Mouse (Mus musculus): Measurements from ENCODE around the gene Samd13.
A peak's percentile ranks its signal among the peaks of the same experiment; 100 is the strongest.

The Samd13 gene

DNA sequence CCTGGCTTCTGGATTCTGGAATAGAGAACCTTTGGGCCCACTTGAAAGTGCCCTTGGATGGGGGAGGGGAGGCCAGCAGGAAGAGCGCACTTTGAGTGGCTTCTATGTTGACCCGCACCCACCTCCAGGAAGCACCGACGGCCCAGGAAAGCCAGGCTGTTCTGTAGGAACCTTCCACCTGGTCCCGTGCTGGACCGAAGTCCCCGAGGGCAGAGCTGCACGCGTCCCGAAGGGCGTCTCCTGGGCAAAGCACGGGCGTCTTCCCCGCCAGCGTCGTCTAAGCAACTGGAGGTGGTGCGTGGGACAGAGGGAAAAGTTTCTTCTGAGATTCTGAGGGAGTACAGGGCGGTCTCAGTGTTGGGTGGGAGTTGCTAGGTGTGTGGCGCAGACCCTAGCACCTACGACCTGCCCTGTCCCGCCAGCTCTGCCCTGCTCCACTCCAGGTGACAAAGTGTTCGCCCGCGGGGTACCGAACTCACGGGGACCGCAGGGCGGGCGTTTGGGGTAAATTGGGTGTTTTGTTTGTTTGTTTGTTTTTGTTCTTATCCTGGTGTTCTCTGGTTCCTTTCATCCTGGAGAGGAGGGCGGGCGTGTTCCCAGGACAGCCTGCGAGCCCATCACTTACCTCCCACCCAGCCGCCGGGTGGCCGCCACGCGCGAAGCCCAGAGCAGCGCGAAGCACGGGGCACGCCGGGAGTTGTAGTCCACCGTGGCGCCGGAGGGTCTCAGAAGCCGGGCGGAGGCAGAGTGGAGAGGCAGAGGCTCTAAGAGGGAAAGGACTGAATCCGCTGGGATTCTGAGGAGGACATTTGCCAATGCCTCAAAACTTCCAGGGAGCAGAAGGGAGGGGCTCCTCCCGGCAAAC lies at the start of gene Samd13:
Gene Samd13, minus strand, starts transcription at position 782 of the 865 bp plus-strand sequence.
- peak; percentile 71 for DNase-seq (ENCODE audit: low read depth, low spot score)

DNA sequence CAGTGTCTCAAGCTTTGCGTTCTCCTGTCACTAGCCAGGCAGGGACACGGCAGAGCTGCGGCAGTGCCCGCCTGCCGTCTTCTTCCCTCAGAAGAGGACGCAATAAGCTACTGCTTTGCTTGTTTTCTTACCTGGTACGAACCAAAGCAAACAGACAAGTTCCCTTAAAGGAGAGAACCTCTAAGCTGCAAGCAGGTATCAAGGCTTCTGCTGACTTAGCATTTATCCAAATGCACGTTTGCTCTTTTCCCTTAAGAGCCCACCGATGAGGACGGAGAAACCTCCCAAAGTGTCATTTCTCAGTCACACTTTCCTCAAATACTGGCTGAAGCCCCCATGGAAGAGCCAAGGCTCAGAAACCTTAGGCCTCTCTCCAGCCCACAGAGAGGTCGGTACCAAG lies 46.1 kb upstream of the Samd13 start:
- no peak for DNase-seq (ENCODE audit: low read depth, low spot score)

DNA sequence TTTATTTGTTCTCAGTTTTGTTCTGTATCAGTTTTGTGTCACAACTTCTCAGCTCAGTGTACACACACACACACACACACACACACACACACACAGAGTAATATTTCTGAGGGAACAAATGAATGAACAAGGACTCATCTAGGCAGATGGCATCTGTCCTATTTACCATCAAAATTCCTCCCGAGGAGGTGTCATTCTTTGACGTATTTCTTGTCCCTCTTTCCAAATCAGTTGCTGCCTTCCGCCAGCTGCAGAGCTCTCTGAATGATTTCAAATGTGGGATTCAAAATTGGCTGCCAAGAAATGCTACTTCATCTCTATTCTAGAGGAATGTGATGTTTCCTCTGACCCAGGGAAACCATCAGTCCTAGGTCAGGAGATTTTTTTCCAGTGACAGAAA lies 37.6 kb upstream of the Samd13 start:
- no peak for DNase-seq (ENCODE audit: low read depth, low spot score)

DNA sequence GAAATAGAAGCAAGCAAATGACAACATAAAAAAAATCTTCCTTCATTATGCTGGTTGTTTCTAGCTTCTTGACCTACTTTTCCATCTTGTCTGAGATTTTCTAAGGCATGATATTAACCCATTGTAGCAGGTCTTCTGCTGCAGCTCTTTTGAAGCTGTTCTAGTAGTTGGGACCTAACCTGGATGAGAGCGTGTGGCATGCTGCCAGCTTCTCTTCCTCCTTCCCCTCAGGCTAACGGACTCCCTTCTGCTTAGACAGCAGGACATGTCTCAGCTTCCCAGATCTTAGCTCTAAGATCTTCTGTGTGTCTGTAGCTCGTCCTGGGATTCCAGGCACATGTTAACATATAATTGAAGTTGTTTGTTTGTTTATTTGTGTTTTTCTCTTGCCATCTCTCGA lies 34.3 kb upstream of the Samd13 start:
- no peak for DNase-seq (ENCODE audit: low read depth, low spot score)

DNA sequence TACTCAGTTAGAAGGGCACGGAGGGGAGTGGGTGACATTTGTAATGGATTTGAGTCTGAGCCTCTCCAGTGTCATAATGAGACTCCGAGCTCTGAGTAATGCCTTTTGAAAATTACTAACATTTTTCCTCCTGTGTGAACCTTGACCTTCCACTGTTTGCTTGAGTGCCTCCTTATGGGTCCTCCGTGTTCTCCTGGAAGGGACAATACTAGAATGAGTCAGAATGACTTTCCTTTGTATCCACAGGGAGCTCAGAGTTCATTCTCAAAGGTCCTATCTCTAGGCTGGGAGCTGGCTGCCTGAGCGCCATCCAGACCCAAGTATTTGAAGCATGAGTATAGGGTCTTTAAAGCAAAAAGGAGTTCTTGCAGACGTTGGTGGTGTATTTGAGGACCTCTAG lies 32.9 kb upstream of the Samd13 start:
- DNase-seq (ENCODE audit: low read depth, low spot score): no peak

DNA sequence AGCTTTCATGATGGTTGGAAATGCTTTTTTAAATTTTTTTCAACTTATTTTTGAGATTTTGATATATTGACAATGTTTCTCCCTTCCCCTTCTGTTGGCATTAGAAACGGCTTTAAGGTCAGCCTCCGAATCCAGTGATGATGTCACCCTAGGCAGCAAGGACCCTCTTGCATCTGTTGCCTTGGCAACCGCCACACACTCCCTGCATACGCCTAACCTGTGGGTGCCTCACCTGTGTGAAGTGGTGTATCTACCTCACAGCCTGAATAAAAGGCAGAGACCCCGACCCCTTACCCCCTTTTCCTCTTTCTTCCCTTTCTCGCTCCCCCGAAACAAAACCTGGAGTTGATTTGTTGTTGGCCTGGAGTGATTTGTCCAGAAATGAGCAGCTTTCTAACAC lies 26.9 kb upstream of the Samd13 start:
- no peak for DNase-seq (ENCODE audit: low read depth, low spot score)

DNA sequence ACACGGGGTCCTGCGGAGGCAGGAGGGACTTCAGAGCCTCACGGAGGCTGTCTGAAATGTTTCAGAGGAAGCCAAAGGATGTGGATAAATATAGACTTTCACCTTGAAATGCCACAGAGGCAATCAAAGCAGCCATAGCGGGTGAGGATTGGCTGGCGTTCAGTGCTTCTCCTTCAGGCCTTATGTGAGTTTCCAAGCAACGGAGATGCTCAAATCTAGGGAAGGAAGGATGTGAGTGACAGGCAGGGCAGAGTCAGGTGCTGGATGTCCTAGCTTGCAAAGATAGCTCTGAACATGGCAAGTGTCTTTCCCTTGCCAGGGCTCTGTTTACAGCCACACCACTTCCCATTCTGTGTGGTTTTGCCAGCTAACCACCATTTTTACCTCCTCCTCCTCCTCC lies 26.2 kb upstream of the Samd13 start:
- no peak for DNase-seq (ENCODE audit: low read depth, low spot score)

DNA sequence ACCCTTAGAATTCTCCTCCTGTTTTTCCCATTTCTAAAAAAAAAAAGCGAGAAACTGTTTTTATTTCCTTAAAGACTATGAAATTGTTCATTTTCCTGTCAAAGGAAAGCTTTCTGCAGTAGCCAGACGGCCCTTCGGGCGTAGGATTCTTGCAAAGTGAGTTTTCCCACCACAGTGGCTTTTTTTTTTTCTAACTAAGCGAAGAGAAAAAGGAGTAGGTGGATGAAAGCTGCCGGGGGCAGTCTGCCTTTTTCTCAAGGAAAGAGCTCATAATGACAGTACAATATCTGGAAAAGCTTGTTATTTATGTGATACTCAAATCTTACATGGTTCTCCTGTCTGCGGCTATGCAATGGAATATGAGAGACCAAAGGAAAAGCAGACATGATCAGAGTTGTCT lies 25.7 kb upstream of the Samd13 start:
- no peak for DNase-seq (ENCODE audit: low read depth, low spot score)

DNA sequence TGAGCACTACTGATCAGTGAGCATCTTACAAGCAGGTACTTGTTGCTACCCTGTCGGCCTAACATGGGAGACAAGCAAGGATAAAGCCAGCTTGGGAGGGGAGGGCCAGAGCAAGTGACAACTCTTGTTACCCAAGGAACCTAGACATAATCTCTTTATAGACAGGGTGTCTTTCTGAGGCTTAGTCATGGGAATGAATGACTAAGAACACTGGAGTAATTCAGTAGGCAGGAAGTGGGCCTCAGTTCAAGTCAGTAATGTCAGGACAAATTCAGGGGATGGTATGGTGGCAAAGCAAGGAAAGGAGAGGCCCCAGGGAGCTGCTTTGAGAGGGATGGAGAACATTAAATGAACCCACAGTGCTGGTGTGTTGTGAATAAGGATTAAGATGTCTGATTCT lies 23.7 kb upstream of the Samd13 start:
- DNase-seq (ENCODE audit: low read depth, low spot score): no peak

DNA sequence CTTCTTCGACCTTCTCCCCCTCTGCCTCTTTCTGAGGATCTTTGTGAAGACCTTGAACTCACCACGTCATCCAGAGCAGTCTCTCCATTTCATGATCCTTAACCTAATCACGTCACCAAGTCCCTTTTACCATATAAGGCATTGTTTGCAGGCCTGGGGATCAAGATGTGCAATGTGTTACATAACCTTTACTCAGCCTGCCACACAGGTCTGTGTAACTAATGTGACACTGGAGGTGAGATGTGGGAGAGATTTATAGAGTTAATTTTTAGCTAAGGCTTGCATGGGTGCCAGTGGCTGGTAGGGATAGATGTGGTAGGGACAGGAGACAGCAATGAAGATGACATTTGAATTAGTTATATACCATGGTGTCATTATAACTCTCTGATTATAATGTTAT lies 23.0 kb upstream of the Samd13 start:
- DNase-seq (ENCODE audit: low read depth, low spot score): no peak

DNA sequence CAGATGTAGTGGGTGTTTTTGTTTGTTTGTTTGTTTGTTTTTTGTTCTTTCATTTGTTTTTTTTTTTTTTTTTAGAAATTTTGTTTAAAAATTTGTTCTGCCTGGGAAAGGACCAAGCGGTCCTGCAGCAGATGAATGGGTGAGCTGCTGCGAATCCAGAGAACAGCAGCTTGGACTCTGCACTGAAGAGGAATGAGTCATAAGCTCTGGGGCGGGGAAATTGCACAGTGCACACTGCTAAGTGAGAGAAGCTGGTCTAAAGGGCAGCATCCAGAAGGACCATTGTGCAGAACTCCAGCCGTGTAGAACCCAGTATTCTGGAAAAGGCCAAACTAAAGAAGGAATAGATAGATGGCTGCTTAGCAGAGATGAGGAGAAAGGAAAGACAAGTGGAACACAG lies 18.7 kb upstream of the Samd13 start:
- no peak for DNase-seq (ENCODE audit: low read depth, low spot score)

DNA sequence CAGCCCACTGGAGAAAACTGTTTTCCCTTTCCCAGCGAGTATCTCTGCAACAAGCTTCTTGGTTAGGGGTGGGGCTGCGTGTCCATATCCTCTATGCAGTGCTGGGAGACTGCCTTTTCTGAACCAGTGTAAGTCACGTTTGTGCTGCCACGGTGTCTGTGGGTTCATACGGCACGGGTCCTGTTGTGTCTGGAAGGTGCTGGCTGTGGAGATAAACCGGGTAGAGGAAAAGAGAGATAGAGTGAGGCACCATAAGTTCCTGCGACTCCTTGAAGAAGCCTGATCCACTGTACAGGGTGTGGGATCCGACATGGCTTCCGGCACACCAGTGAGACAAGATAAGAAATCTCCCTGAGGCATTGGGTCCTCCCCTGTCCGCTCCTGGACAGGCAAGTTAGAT lies 14.7 kb upstream of the Samd13 start:
- no peak for DNase-seq (ENCODE audit: low read depth, low spot score)

DNA sequence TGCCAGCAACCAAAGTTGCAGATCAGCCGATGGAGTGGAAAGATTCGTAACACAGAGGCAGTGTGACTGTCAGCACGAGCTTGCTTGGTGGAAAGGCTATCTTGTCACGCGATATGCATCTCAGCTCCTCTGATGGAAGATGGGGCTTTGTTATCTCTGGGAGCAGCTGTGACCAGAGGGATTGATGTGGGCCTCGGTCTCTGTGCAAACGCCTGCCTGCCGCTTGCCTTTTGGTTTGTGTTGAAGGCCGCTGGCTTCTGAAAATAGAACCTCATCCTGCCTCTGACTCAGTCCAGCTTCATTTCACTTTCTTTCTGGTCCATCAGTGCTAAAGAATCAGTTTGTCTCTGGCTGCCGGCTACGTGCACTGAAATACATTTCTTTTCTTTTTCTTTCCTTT lies 13.6 kb upstream of the Samd13 start:
- no peak for DNase-seq (ENCODE audit: low read depth, low spot score)

DNA sequence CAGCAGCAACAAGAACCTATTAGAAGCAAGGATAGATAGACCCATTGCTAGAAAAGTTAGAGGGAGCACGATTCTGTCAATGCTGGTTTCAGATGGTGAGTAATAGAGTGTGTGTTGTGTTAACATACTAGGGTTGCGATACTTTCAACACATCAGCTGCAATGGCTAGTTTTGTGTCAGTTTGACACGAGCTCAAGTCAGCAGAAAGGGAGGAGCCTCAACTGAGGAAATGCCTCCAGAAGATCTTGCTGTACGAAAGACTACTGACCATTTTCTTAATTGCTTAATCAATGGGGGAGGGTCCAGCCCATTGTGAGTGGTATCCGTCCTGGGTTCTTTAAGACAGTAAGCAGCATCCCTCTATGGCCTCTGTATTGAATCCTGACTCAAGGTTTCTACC lies 7.2 kb upstream of the Samd13 start:
- no peak for DNase-seq (ENCODE audit: low read depth, low spot score)

DNA sequence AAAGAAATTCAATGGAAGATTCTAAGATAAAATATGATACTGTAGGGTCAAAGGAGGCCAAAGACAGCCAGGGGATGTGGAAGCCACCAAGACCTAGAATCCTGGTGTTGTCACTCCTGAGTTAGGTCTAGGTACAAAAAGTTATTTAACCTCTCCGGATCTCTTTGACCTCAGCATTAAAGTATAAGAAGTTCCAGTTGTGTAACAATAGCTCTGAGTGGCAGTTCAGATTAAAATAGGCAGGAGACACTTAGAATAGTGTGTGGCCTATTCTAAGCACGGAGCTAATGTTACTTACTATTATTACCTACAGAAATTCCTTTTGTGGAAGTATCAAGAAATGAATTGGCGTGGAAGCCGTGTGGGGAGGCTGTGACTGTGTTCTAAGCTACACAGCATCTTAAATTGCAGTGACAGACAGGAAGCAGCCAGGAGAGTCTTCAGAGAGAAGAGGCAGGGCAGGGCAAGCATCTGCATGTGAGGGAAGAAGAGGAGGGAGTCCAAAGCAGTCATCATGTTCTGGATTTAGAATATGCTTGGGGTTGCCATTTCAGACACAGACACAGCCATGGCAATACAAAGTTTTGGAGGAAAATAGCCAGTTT lies 1.8 kb upstream of the Samd13 start:
- DNase-seq (ENCODE audit: low read depth, low spot score): no peak

DNA sequence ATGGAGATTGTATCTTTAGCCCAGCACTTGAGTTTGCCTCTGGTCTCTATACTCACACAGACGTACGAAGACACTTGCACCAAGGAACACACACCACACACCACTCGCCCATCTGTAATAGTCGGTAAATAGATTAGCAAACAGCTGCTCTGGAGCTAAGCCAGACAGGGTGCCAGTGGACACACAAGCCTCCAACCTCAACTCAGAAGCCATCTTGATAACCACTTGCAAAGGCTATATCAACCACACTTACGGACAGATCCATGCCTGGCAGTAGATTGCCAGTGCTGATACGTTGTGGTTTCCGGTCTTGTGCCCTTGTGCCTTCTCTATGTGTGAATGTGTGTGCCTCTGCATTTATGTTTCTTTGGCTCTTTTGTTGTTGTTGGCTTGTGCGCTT lies 1.0 kb upstream of the Samd13 start:
- no peak for DNase-seq (ENCODE audit: low read depth, low spot score)

DNA sequence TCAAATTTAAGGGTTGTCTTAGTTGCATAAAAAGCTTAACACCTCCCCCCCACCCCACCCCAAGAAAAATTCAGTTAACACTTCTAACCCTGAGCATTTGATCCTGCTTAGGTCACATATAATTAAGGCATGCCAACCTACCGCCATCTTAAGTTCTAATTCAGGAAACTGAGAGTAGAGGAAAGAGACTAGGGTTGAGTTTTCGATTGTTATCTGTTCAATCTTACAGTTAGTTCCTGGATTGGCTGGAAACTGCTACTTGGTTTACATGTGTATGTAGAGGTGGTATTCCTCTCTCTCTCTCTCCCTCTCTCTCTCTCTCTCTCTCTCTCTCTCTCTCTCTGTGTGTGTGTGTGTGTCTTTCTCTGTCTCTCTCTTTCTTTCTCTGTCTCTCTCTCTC lies 2.3 kb downstream of the Samd13 start:
- DNase-seq (ENCODE audit: low read depth, low spot score): no peak

DNA sequence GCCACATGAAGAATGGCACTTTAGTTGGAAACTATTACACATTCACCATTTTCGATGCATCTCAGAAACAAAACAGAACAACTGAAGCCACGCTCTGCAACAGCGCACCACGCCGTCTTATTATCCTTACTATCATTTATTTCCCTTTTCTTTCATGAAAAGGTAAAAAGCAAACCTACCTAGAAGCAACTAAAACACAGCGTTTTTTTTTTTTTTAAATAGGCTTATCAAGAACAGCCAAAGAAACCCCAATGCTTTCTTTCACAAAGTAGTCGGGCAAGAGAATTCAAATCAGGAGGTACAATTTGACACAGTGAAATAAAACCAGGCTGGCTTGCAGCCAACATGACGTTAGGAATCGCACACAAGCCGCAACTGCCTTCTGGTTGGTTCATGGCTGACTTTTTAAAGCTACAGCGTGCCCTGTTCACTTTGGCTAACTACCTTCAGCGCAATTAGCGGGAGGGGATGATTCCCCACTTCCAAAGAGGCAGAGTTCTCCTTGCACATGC lies 3.2 kb downstream of the Samd13 start:
- no peak for DNase-seq (ENCODE audit: low read depth, low spot score)

DNA sequence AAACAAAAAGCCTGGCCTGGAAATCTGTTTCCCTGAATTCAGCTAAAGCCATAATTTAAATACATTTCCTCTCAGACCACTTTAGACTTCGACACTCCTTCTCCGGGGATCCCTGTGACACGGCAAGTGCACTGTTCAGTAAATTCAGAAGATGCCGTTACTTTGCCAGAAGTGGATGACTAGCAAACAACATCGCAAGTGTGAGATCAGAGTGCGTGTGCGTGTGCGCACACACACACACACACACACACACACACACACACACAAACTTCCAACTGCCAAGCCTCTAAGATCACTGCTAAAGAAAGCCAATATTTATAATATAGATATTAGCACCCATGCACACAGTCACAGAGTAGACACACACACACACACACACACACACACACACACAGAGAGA lies 3.7 kb downstream of the Samd13 start:
- no peak for DNase-seq (ENCODE audit: low read depth, low spot score)

DNA sequence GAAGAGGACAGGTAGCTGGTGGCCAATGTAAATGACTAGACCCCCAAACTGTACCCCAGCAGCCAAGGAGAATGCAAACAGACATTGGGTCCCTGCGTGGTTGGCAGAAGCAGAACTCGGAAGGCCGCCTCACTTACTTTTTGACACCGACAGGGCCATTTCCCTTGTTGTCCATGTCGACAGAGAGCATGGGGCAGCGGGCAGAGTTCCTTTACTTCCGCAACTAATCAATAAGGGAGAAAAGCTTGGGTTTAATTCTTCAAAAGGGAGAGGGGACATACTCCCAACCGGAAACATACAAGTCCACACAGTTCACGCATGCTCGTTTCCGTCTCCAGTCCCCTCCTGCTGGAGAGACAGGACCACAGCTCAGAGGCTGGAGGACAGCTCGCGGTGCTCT lies 4.8 kb downstream of the Samd13 start:
- DNase-seq (ENCODE audit: low read depth, low spot score): no peak

DNA sequence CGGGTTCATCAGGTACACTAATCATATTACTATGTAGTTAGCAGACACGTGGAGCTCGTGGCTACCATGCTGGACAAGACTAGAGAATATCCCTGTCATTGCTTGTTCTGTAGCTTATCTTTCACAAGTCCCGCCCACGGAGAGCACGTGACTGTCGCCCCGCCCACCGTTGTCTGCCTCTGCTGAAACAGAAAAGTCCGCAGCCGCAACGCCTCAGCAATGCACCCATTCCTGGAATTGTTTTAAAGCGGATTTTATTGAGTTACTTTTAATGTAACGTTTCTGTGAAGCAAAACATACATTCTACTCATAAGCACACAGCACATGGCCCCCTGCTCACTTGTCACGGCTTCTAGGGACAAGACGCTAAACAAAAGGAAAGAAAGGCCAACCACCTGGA lies 5.7 kb downstream of the Samd13 start:
- DNase-seq (ENCODE audit: low read depth, low spot score): peak; percentile 66

DNA sequence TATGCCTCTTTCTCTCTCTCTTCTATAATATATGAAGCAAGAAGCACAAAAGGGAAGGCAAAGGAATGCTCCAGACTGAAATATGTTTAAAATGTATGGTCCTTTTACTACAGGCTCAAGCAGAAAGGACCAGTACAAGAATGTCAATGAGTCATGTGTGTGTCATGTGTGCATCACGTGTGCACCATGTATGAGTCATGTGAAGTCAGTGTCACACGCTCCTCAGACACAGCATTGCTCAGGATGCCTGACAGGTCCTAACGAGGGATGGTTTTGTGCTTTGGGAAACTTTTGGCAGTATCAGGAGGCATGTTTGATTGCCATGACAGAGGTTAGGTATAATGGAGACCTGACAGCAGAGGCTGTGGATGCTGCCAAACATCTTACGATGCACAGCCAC lies 9.2 kb downstream of the Samd13 start:
- no peak for DNase-seq (ENCODE audit: low read depth, low spot score)

DNA sequence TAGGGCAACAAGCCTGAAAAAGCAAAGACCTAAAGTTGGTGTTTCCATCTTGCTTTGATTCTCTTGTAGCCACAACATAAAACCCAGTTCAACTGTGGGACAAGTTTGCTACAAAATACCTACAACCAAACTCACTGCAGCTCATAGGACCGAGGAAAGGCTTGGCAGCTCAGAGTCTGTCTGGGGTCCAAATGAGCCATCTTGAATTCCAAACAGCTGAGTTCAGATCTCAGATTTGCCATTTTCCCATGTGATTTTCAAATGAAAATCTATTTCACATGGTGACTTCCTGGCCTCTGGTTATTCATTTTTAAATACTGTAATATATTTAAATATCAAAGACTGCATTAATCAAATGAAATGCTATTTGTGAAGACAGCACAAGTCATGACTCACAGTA lies 10.3 kb downstream of the Samd13 start:
- no peak for DNase-seq (ENCODE audit: low read depth, low spot score)
